Mouse (Mus musculus): ENCODE results near the gene Cog4. TPM values are rescaled to one million over a fixed set of nuclear protein-coding genes. Genes with fewer than 3 reads are reported as not detected.

Gene Cog4
- total and polyA plus RNA-seq, 2 experiments from 2014 or later, result 47.2 to 54.2 TPM

- H3K4me3 ChIP-seq (ENCODE audit: low read depth, low read length), result no peak overlapping the region
Observed at GRCm38 (mm10) chr8:110892040-110892439, 45.6 kb downstream of the Cog4 start.

DNA sequence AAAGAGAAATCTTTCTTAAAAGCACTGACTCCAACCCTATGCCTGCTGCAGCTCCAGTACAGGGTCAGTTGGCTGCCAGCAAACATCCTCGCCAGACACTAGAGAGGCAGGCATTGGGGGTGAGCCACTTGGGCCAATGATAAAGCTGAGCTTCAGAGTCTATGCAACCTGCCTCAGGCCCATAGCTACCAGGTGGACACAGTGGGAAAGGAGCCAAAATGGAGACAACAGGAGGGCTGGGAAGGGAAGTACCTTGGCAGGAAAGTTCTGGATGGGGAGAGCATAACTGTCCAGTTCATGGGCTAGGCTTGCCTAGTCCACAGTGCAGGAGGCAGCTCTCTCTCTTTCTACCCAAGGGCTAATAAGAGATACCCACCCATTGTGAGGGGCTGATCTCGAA, 46.5 kb downstream of the Cog4 start:
- Histone ChIP-seq H3K9ac (replicated peaks; ENCODE audit: low read depth, low read length) (no peak overlapping the region), H3K27ac (ENCODE audit: low read depth) (no peak overlapping the region), H3K9me3 (replicated peaks; ENCODE audit: control insufficient read depth, low read length) (no peaks in the 10 kb centered on the region), H3K4me3 (ENCODE audit: low read depth, low read length) (no peak overlapping the region), H3K27me3 (ENCODE audit: control insufficient read depth, insufficient read depth, low read length) (no peaks in the 10 kb centered on the region), H3K36me3 (replicated peaks; ENCODE audit: control insufficient read depth, insufficient read depth, low read length) (peaks cover 11% of the 10 kb centered on the region; the same call in 1 of the 2 replicates), H3K4me2 (ENCODE audit: low read depth, low read length) (no peak overlapping the region), H3K4me1 (ENCODE audit: control insufficient read depth, insufficient read depth) (no peaks in the 10 kb centered on the region)
- no peak for DNase-seq (ENCODE audit: low spot score)
- WGBS, result 87% methylated on average over 2 of the region's 2 CpGs
- TF ChIP-seq CTCF (IDR thresholded peaks at IDR 0.05; ENCODE audit: low read depth), result no peak
- TF ChIP-seq EP300 (IDR thresholded peaks at IDR 0.05; ENCODE audit: low read depth), result no peak
- no peak for ATAC-seq (ENCODE audit: insufficient read depth, low read depth)

More at GRCm38 (mm10) chr8:110892040-110892439, 45.6 kb downstream of the Cog4 start:
- ATAC-seq (ENCODE audit: insufficient read depth, low read depth) (no peak), DNase-seq (ENCODE audit: low spot score) (no peak)
- no peaks in the 10 kb centered on the region for H3K27me3 ChIP-seq (ENCODE audit: control insufficient read depth, insufficient read depth, low read length)
- 88% methylated on average over 7 of the region's 7 CpGs for WGBS
- TF ChIP-seq CTCF (IDR thresholded peaks at IDR 0.05; ENCODE audit: low read depth) (no peak), EP300 (IDR thresholded peaks at IDR 0.05; ENCODE audit: low read depth) (no peak)
- peaks cover 15% of the 10 kb centered on the region; the same call in 1 of the 2 replicates for H3K36me3 ChIP-seq (replicated peaks; ENCODE audit: control insufficient read depth, insufficient read depth, low read length)
- no peak overlapping the region for H3K27ac ChIP-seq (ENCODE audit: low read depth)
- no peaks in the 10 kb centered on the region for H3K4me1 ChIP-seq (ENCODE audit: control insufficient read depth, insufficient read depth)
- no peaks in the 10 kb centered on the region for H3K9me3 ChIP-seq (replicated peaks; ENCODE audit: control insufficient read depth, low read length)
- H3K4me2 ChIP-seq (ENCODE audit: low read depth, low read length), result no peak overlapping the region
- H3K9ac ChIP-seq (replicated peaks; ENCODE audit: low read depth, low read length), result no peak overlapping the region

DNA sequence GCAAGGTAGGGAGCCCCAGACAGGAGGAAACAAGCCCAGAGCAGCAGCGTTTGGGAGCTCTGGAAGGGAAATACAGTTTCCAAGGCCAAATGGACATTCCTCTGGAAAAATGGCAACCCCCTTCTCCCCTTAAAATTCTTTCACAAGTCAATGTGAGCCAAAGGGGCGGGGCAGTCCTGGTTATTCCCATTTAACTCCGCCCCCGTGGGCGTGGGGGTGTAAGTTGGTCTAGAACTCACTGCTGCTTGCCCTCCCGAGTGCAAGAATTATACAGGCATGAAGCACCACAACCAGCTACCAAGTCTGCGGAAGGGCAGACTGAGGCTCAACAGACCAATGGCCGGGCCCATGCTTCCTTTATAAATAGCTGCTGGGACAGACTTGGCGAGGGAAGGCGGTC, 48.5 kb downstream of the Cog4 start:
- Histone ChIP-seq H3K36me3 (replicated peaks; ENCODE audit: control insufficient read depth, insufficient read depth, low read length) (peaks cover 16% of the 10 kb centered on the region), H3K27ac (ENCODE audit: low read depth) (no peak overlapping the region)

GRCm38 (mm10) chr8:110895254-110895653, 48.9 kb downstream of the Cog4 start:
- peaks cover 16% of the 10 kb centered on the region for H3K36me3 ChIP-seq (replicated peaks; ENCODE audit: control insufficient read depth, insufficient read depth, low read length)
- H3K27me3 ChIP-seq (ENCODE audit: control insufficient read depth, insufficient read depth, low read length), result no peaks in the 10 kb centered on the region
- H3K9ac ChIP-seq (replicated peaks; ENCODE audit: low read depth, low read length), result no peak overlapping the region
- no peak overlapping the region for H3K4me3 ChIP-seq (ENCODE audit: low read depth, low read length)
- no peak for TF ChIP-seq CTCF (IDR thresholded peaks at IDR 0.05; ENCODE audit: low read depth)
- TF ChIP-seq EP300 (IDR thresholded peaks at IDR 0.05; ENCODE audit: low read depth), result no peak
- no peak overlapping the region for H3K4me2 ChIP-seq (ENCODE audit: low read depth, low read length)
- DNase-seq (ENCODE audit: low spot score), result no peak
- ATAC-seq (ENCODE audit: insufficient read depth, low read depth), result no peak
- WGBS, result 72% methylated on average over 7 of the region's 9 CpGs
- no peaks in the 10 kb centered on the region for H3K4me1 ChIP-seq (ENCODE audit: control insufficient read depth, insufficient read depth)
- H3K27ac ChIP-seq (ENCODE audit: low read depth), result no peak overlapping the region
- H3K9me3 ChIP-seq (replicated peaks; ENCODE audit: control insufficient read depth, low read length), result no peaks in the 10 kb centered on the region

More for the DNA sequence above, 48.5 kb downstream of the Cog4 start:
- TF ChIP-seq CTCF (IDR thresholded peaks at IDR 0.05; ENCODE audit: low read depth) (no peak), EP300 (IDR thresholded peaks at IDR 0.05; ENCODE audit: low read depth) (no peak)
- no peak overlapping the region for H3K9ac ChIP-seq (replicated peaks; ENCODE audit: low read depth, low read length)
- no peaks in the 10 kb centered on the region for H3K27me3 ChIP-seq (ENCODE audit: control insufficient read depth, insufficient read depth, low read length)
- no peak overlapping the region for H3K4me3 ChIP-seq (ENCODE audit: low read depth, low read length)
- ATAC-seq (ENCODE audit: insufficient read depth, low read depth) (no peak), DNase-seq (ENCODE audit: low spot score) (no peak)
- H3K9me3 ChIP-seq (replicated peaks; ENCODE audit: control insufficient read depth, low read length), result no peaks in the 10 kb centered on the region
- 76% methylated on average over 10 of the region's 10 CpGs for WGBS
- no peaks in the 10 kb centered on the region for H3K4me1 ChIP-seq (ENCODE audit: control insufficient read depth, insufficient read depth)
- H3K4me2 ChIP-seq (ENCODE audit: low read depth, low read length), result no peak overlapping the region

GRCm38 (mm10) chr8:110895812-110896211, 49.4 kb downstream of the Cog4 start:
- H3K27ac ChIP-seq (ENCODE audit: low read depth), result no peak overlapping the region
- no peak for TF ChIP-seq EP300 (IDR thresholded peaks at IDR 0.05; ENCODE audit: low read depth)
- TF ChIP-seq CTCF (IDR thresholded peaks at IDR 0.05; ENCODE audit: low read depth), result no peak

DNA sequence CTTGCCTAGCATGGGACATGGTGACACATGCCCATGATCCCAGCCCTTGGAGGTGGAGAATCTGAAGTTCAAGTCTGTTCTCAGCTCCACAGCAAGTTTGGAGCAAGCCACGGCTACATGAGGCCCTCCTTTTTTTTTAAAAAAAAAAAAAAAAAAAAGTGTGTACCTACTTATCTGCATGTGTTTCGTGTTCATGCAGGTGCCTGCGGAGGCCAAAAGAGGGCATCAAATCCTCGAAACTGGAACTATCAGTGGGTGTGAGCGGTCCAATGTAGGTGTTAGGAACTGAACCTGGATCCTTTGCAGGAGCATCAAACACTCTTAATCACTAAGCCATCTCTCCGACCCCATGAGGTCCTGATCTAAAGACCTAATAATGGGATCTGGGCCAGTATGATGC, 51.1 kb downstream of the Cog4 start:
- WGBS, result 93% methylated on average over 6 of the region's 6 CpGs
- TF ChIP-seq EP300 (IDR thresholded peaks at IDR 0.05; ENCODE audit: low read depth), result no peak
- no peak for TF ChIP-seq CTCF (IDR thresholded peaks at IDR 0.05; ENCODE audit: low read depth)

More at GRCm38 (mm10) chr8:110895812-110896211, 49.4 kb downstream of the Cog4 start:
- H3K4me3 ChIP-seq (ENCODE audit: low read depth, low read length), result no peak overlapping the region
- no peaks in the 10 kb centered on the region for H3K9me3 ChIP-seq (replicated peaks; ENCODE audit: control insufficient read depth, low read length)
- no peaks in the 10 kb centered on the region for H3K27me3 ChIP-seq (ENCODE audit: control insufficient read depth, insufficient read depth, low read length)
- H3K4me1 ChIP-seq (ENCODE audit: control insufficient read depth, insufficient read depth), result no peaks in the 10 kb centered on the region
- no peak overlapping the region for H3K4me2 ChIP-seq (ENCODE audit: low read depth, low read length)
- peaks cover 16% of the 10 kb centered on the region for H3K36me3 ChIP-seq (replicated peaks; ENCODE audit: control insufficient read depth, insufficient read depth, low read length)
- DNase-seq (ENCODE audit: low spot score), result no peak
- WGBS, result 90% methylated on average over 13 of the region's 13 CpGs
- H3K9ac ChIP-seq (replicated peaks; ENCODE audit: low read depth, low read length), result no peak overlapping the region
- no peak for ATAC-seq (ENCODE audit: insufficient read depth, low read depth)

More for the DNA sequence above, 51.1 kb downstream of the Cog4 start:
- Histone ChIP-seq H3K9me3 (replicated peaks; ENCODE audit: control insufficient read depth, low read length) (no peaks in the 10 kb centered on the region), H3K4me2 (ENCODE audit: low read depth, low read length) (no peak overlapping the region), H3K4me3 (ENCODE audit: low read depth, low read length) (no peak overlapping the region), H3K27ac (ENCODE audit: low read depth) (no peak overlapping the region), H3K9ac (replicated peaks; ENCODE audit: low read depth, low read length) (no peak overlapping the region), H3K27me3 (ENCODE audit: control insufficient read depth, insufficient read depth, low read length) (no peaks in the 10 kb centered on the region), H3K36me3 (replicated peaks; ENCODE audit: control insufficient read depth, insufficient read depth, low read length) (peaks cover 16% of the 10 kb centered on the region), H3K4me1 (ENCODE audit: control insufficient read depth, insufficient read depth) (no peaks in the 10 kb centered on the region)
- DNase-seq (ENCODE audit: low spot score) (no peak), ATAC-seq (ENCODE audit: insufficient read depth, low read depth) (no peak)

Measured in heart, postnatal 0 days (tissue).